18 mouse cellular contexts compared by ENCODE assay signal in the genomic region with DNA sequence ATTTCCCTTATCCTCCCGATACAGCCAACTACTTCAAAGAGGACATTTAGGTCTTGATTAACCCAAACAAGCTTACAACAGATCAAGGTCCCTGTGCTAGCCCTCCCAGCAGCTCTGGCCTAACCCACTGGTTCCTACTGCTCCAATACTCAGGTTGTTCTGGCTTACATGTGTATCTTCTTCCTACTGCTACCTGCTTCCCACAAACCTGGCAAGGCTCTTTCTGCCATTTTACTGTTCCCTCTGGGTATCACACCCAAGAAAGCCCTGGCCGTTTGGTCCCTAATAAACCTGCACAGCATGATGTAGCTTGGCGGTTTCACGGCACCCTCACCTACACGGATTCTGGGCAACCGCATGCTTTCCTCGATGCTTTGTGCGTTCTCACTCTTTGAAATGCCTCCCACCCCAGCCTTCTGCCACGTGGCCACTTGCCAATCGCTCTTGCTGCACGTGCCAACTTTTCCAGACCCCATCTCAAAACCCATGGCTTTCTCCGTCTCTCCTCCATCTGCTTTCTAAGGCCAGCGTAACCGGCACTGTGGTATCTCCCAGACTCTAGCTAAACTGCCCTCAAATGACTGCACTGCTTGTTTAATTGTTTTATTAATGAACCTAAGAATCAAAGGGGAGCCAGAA.
DNase-seq lines count a peak whose midpoint lies in the region; ATAC-seq and TF ChIP-seq lines count a peak whose summit lies in the region.
"Had no signal": no experiment of that assay in that cellular context is flagged by ENCODE, and none has a peak within 500 bp of the region (broad histone marks: within the 10 kb centered on the region; RNA-seq: fewer than 3 reads in every experiment).

No protein-coding gene starts in this region.

- peak overlapping the region; percentile 15; the same call in 1 of the 2 replicates for H3K27ac ChIP-seq in hindbrain, postnatal 0 days
- H3K27ac ChIP-seq: embryonic facial prominence, embryonic 15.5 days; gastrocnemius, adult 2 months; neural tube, embryonic 12.5 days had no signal

- no peaks in the 10 kb centered on the region for H3K36me3 ChIP-seq in hindbrain, postnatal 0 days (ENCODE audit: insufficient read depth, low read length)
- H3K36me3 ChIP-seq: embryonic facial prominence, embryonic 15.5 days; neural tube, embryonic 12.5 days had no signal

- no peak for TF ChIP-seq POLR2A in brain, embryonic 14.5 days (IDR thresholded peaks at IDR 0.05; ENCODE audit: borderline replicate concordance, extremely low read depth, insufficient read depth, insufficient read length, poor library complexity, severe bottlenecking)

- no peak overlapping the region for H3K9ac ChIP-seq in hindbrain, postnatal 0 days (replicated peaks; ENCODE audit: low read length)
- H3K9ac ChIP-seq: embryonic facial prominence, embryonic 15.5 days; lung, embryonic 14.5 days; neural tube, embryonic 12.5 days had no signal

- TF ChIP-seq CTCF in brain, embryonic 14.5 days (IDR thresholded peaks at IDR 0.05; ENCODE audit: borderline replicate concordance, extremely low read depth, insufficient read depth, insufficient read length), result no peak
- no peak for TF ChIP-seq CTCF in hindbrain, postnatal 0 days (IDR thresholded peaks at IDR 0.05; ENCODE audit: low read depth)

- H3K9me3 ChIP-seq in hindbrain, postnatal 0 days (ENCODE audit: low read length), result no peaks in the 10 kb centered on the region
- H3K9me3 ChIP-seq: embryonic facial prominence, embryonic 15.5 days; neural tube, embryonic 12.5 days had no signal

- peak; percentile 3 to 4 for DNase-seq in cerebellum, postnatal 36 days
- DNase-seq in cerebellum, adult 18-20 months, result no peak
- DNase-seq in layer of hippocampus, adult 18-20 months (ENCODE audit: low spot score in 2 of 2), result peak; percentile 1 to 19
- DNase-seq in layer of hippocampus, adult 9-10 months (ENCODE audit: low spot score), result no peak
- DNase-seq in brain, embryonic 14.5 days (ENCODE audit: low read depth), result peak; percentile 90
- peak; percentile 77 for DNase-seq in hindbrain, postnatal 0 days (ENCODE audit: low spot score)
- no peak for DNase-seq in embryo, embryonic 10.5 days (ENCODE audit: low spot score)
- DNase-seq in frontal cortex, adult 2 months (ENCODE audit: extremely low spot score in 1 of 2, low spot score in 1 of 2), result no peak
- DNase-seq: adrenal gland, postnatal 14 days; B cell, adult 2 months; gastrocnemius, adult 2 months; heart, postnatal 36 days; kidney, adult 18-20 months; liver; lung, embryonic 14.5 days had no signal

- WGBS in hindbrain, postnatal 0 days, result 46% methylated on average over 14 of the region's 14 CpGs

- H3K27me3 ChIP-seq in hindbrain, postnatal 0 days (ENCODE audit: insufficient read depth, low read length), result no peaks in the 10 kb centered on the region
- H3K27me3 ChIP-seq: embryonic facial prominence, embryonic 15.5 days; megakaryocyte, embryonic 14.5 days; neural tube, embryonic 12.5 days had no signal

- H3K4me1 ChIP-seq in hindbrain, postnatal 0 days (ENCODE audit: insufficient read depth, low read length), result no peaks in the 10 kb centered on the region
- H3K4me1 ChIP-seq: embryonic facial prominence, embryonic 15.5 days; megakaryocyte, embryonic 14.5 days; neural tube, embryonic 12.5 days had no signal

- peak; percentile 71 for ATAC-seq in hindbrain, postnatal 0 days

- no peak overlapping the region for H3K4me2 ChIP-seq in hindbrain, postnatal 0 days (ENCODE audit: low read depth, low read length)
- H3K4me2 ChIP-seq: embryonic facial prominence, embryonic 15.5 days; lung, embryonic 14.5 days; neural tube, embryonic 12.5 days had no signal

- H3K4me3 ChIP-seq in hindbrain, postnatal 0 days (ENCODE audit: low read length), result no peak overlapping the region
- H3K4me3 ChIP-seq: embryonic facial prominence, embryonic 15.5 days; gastrocnemius, adult 2 months; megakaryocyte, embryonic 14.5 days; neural tube, embryonic 12.5 days had no signal

Comparison
In these comparisons a context has a peak if more than half of its experiments do, and no peak if none do; other contexts are left out.
1. DNase-seq: peak in cerebellum, postnatal 36 days (2 of 2), layer of hippocampus, adult 18-20 months (2 of 2), brain, embryonic 14.5 days (single experiment) and hindbrain, postnatal 0 days (single experiment); none in cerebellum, adult 18-20 months (0 of 2), layer of hippocampus, adult 9-10 months (single experiment), embryo, embryonic 10.5 days (single experiment) and frontal cortex, adult 2 months (0 of 2).